Mouse (Mus musculus) ES-Bruce4 (cell line): ENCODE measurements around the gene Gm10097. TPM values are rescaled to one million over a fixed set of nuclear protein-coding genes. Genes with fewer than 3 reads are reported as not detected.

Experiments
- H3K27ac ChIP-seq: 2 replicates; pipeline ENCODE4 v1.5.1; 2012; ENCODE audit warnings: low read length, inconsistent platforms; ENCODE audit not compliant: insufficient read depth
- H3K27me3 ChIP-seq: 2 replicates; pipeline ENCODE4 v1.6.1; 2012; ENCODE audit warnings: mild to moderate bottlenecking, low read length, inconsistent platforms; ENCODE audit not compliant: control insufficient read depth, poor library complexity, insufficient read depth, severe bottlenecking
- H3K36me3 ChIP-seq: 2 replicates; pipeline ENCODE4 v1.6.1; 2012; ENCODE audit warnings: inconsistent platforms, mild to moderate bottlenecking, low read length, moderate library complexity; ENCODE audit not compliant: control insufficient read depth, poor library complexity, insufficient read depth, severe bottlenecking
- H3K4me1 ChIP-seq: one replicate; pipeline ENCODE4 v1.8.1; 2011; ENCODE audit warnings: low read length; ENCODE audit not compliant: control insufficient read depth, insufficient read depth
- H3K4me3 ChIP-seq: 2 replicates; pipeline ENCODE4 v1.5.1; 2011; ENCODE audit warnings: low read depth, mild to moderate bottlenecking, low read length
- H3K9ac ChIP-seq: 2 replicates; pipeline ENCODE4 v1.6.1; 2012; ENCODE audit warnings: low read depth, mild to moderate bottlenecking, inconsistent platforms; ENCODE audit not compliant: poor library complexity, severe bottlenecking
- H3K9me3 ChIP-seq: replicated peaks from 2 replicates; pipeline ENCODE4 v1.6.1; 2012; ENCODE audit warnings: mild to moderate bottlenecking, low read length, inconsistent platforms; ENCODE audit not compliant: control insufficient read depth, poor library complexity, insufficient read depth, severe bottlenecking
- CTCF ChIP-seq: IDR thresholded peaks from one replicate; pipeline ENCODE4 v1.8.1; 2011; ENCODE audit warnings: low read depth, low read length
- EP300 ChIP-seq: IDR thresholded peaks from 2 replicates; pipeline ENCODE4 v1.6.1; 2011; ENCODE audit warnings: low read depth, low read length; ENCODE audit not compliant: insufficient read depth
- POLR2A ChIP-seq: IDR thresholded peaks from one replicate; pipeline ENCODE4 v1.8.1; 2011; ENCODE audit warnings: low read length; ENCODE audit not compliant: insufficient read depth
- polyA plus RNA-seq: library from polyadenylated mRNA; stranded (reverse); fragments of >200 nt; gene quantifications from 2 replicates; pipeline ENCODE4 v1.2.4, GENCODE M21; 2011; ENCODE audit warnings: low read depth; ENCODE audit not compliant: missing spikeins, insufficient read depth, insufficient read length

Gm10097 gene
- not detected in 2 replicates for polyA plus RNA-seq

GRCm38 (mm10) chr10:5068676-5069265 lies at the start of gene Gm10097:
Gene Gm10097 (plus strand): TSS chr10:5069192.
- Histone ChIP-seq H3K9me3 (0 out of 2 replicates have a peak, but pooled peaks cover 6% of the 10 kb centered on the region), H3K27me3 (no peaks in the 10 kb centered on the region), H3K27ac (no peak within 1 kb of the TSS), H3K4me1 (no peaks in the 10 kb centered on the region), H3K36me3 (no peaks in the 10 kb centered on the region), H3K9ac (no peak within 1 kb of the TSS), H3K4me3 (no peak within 1 kb of the TSS)
- no peak for TF ChIP-seq EP300
- TF ChIP-seq CTCF: no peak
- no peak for TF ChIP-seq POLR2A

GRCm38 (mm10) chr10:5025906-5026305 lies 43.1 kb upstream of the Gm10097 start:
- Histone ChIP-seq H3K27ac (no peak overlapping the region), H3K27me3 (no peaks in the 10 kb centered on the region), H3K36me3 (no peaks in the 10 kb centered on the region), H3K4me1 (peaks cover 2% of the 10 kb centered on the region), H3K9me3 (no peaks in the 10 kb centered on the region), H3K9ac (no peak overlapping the region), H3K4me3 (no peak overlapping the region)
- TF ChIP-seq CTCF (no peak), EP300 (no peak), POLR2A (no peak)

- no peaks in the 10 kb centered on the region for H3K27me3 ChIP-seq
- H3K27ac ChIP-seq: no peak overlapping the region
- H3K9ac ChIP-seq: no peak overlapping the region
- no peaks in the 10 kb centered on the region for H3K9me3 ChIP-seq
- H3K36me3 ChIP-seq: no peaks in the 10 kb centered on the region
- TF ChIP-seq CTCF (no peak), EP300 (no peak)
- no peak overlapping the region for H3K4me3 ChIP-seq
- H3K4me1 ChIP-seq: peaks cover 2% of the 10 kb centered on the region
Observed at GRCm38 (mm10) chr10:5027208-5027607, 41.8 kb upstream of the Gm10097 start.

- no peak overlapping the region for H3K27ac ChIP-seq
- H3K4me1 ChIP-seq: peaks cover 2% of the 10 kb centered on the region
- no peaks in the 10 kb centered on the region for H3K9me3 ChIP-seq
- no peak for TF ChIP-seq EP300
- no peak for TF ChIP-seq CTCF
- TF ChIP-seq POLR2A: no peak
- H3K4me3 ChIP-seq: no peak overlapping the region
- H3K36me3 ChIP-seq: no peaks in the 10 kb centered on the region
- no peak overlapping the region for H3K9ac ChIP-seq
- H3K27me3 ChIP-seq: no peaks in the 10 kb centered on the region
Observed at GRCm38 (mm10) chr10:5028301-5028700, 40.7 kb upstream of the Gm10097 start.

- H3K9me3 ChIP-seq: no peaks in the 10 kb centered on the region
- H3K9ac ChIP-seq: no peak overlapping the region
- H3K4me1 ChIP-seq: peaks cover 2% of the 10 kb centered on the region
- no peak overlapping the region for H3K4me3 ChIP-seq
- no peak overlapping the region for H3K27ac ChIP-seq
- no peaks in the 10 kb centered on the region for H3K27me3 ChIP-seq
- H3K36me3 ChIP-seq: no peaks in the 10 kb centered on the region
- TF ChIP-seq EP300 (no peak), CTCF (no peak), POLR2A (no peak)
Observed at GRCm38 (mm10) chr10:5029161-5029560, 39.8 kb upstream of the Gm10097 start.

GRCm38 (mm10) chr10:5029883-5030282 lies 39.1 kb upstream of the Gm10097 start:
- Histone ChIP-seq H3K36me3 (no peaks in the 10 kb centered on the region), H3K4me1 (peaks cover 2% of the 10 kb centered on the region), H3K9ac (no peak overlapping the region), H3K27me3 (no peaks in the 10 kb centered on the region), H3K27ac (no peak overlapping the region), H3K9me3 (no peaks in the 10 kb centered on the region), H3K4me3 (no peak overlapping the region)
- no peak for TF ChIP-seq EP300
- no peak for TF ChIP-seq CTCF
- TF ChIP-seq POLR2A: no peak
